8 mouse cellular contexts compared by ENCODE assay signal in the genomic region with DNA sequence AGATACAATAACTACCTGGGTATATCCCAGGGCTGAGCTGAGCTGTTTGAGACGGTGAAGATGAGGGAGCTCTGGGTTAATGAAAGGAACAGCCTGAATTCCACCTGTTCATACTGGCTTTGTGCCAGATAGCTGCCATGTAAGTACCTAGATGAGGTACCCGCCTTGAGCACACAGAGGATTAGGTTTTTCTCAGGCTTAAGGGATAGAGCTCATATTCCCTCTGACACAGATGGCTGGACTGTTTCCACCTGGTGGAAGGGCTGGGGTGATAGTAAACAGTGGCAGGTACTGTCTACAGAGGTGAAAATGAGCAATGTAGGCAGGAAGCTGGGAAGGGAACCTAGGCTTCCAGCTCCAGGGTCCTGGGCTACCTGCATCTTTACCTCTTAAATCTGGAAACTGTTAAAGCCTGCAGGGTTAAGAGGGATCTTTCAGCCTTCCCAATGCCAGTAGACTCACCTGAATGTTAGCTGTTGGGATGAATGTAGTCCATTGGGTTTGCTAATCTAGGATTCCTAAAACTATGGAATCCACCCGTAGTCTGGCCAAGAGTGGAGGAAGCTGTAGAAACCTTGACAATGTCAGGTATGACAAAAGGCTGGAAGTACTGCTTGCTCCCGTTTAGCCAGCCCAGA. TPM values are rescaled to one million over a fixed set of nuclear protein-coding genes. Genes with fewer than 3 reads are reported as not detected.
DNase-seq lines count a peak whose midpoint lies in the region; ATAC-seq and TF ChIP-seq lines count a peak whose summit lies in the region.

No protein-coding gene starts in this region.

- H3K9me3 ChIP-seq in hindbrain, embryonic 13.5 days = no peaks in the 10 kb centered on the region
- no peaks in the 10 kb centered on the region for H3K9me3 ChIP-seq in midbrain, embryonic 10.5 days (replicated peaks)

- peak; percentile 19 for DNase-seq in lung, adult 2 months
- DNase-seq in lung, postnatal 14 days = no peak
- peak; percentile 65 to 80 for DNase-seq in cerebellum, postnatal 10 days
- DNase-seq in midbrain, embryonic 10.5 days (ENCODE audit: low spot score) = no peak
- DNase-seq in embryo, embryonic 11 days = no peak
- no peak for DNase-seq in adrenal gland, postnatal 25 days
- DNase-seq in adrenal gland, postnatal 36 days = no peak

- 22% methylated on average over 4 of the region's 4 CpGs for WGBS in lung, adult 2 months
- WGBS in hindbrain, embryonic 13.5 days = 37% methylated on average over 4 of the region's 4 CpGs
- WGBS in midbrain, embryonic 10.5 days = 41% methylated on average over 4 of the region's 4 CpGs

- H3K27ac ChIP-seq in hindbrain, embryonic 13.5 days = peak overlapping the region; percentile 100
- H3K27ac ChIP-seq in midbrain, embryonic 10.5 days (replicated peaks) = no peak overlapping the region

- H3K4me1 ChIP-seq in lung, adult 2 months (ENCODE audit: control insufficient read depth, insufficient read depth, low read length) = peaks cover 15% of the 10 kb centered on the region
- H3K4me1 ChIP-seq in hindbrain, embryonic 13.5 days (replicated peaks) = peaks cover 50% of the 10 kb centered on the region
- H3K4me1 ChIP-seq in midbrain, embryonic 10.5 days = peaks cover 50% of the 10 kb centered on the region

- no peak for ATAC-seq in hindbrain, embryonic 13.5 days (ENCODE audit: low FRiP score)

- H3K36me3 ChIP-seq in hindbrain, embryonic 13.5 days = peaks cover 44% of the 10 kb centered on the region
- H3K36me3 ChIP-seq in midbrain, embryonic 10.5 days = peaks cover 67% of the 10 kb centered on the region

- H3K27me3 ChIP-seq in hindbrain, embryonic 13.5 days = no peaks in the 10 kb centered on the region
- no peaks in the 10 kb centered on the region for H3K27me3 ChIP-seq in midbrain, embryonic 10.5 days (ENCODE audit: low read depth, poor library complexity, severe bottlenecking)

- TF ChIP-seq POLR2A in lung, adult 2 months (IDR thresholded peaks at IDR 0.05; ENCODE audit: borderline replicate concordance, extremely low read depth, low read depth, low read length) = 0 out of 2 replicates have a peak, but pooled peaks have one; percentile 7

- TF ChIP-seq CTCF in lung, adult 2 months (IDR thresholded peaks at IDR 0.05; ENCODE audit: insufficient read depth, low read length) = no peak

- H3K4me2 ChIP-seq in hindbrain, embryonic 13.5 days = peak overlapping the region; percentile 99

- H3K4me3 ChIP-seq in lung, adult 2 months (replicated peaks; ENCODE audit: extremely low read depth, low read depth, low read length) = no peak overlapping the region
- peak overlapping the region; percentile 100 for H3K4me3 ChIP-seq in hindbrain, embryonic 13.5 days
- H3K4me3 ChIP-seq in midbrain, embryonic 10.5 days = peak overlapping the region; percentile 72

- H3K9ac ChIP-seq in hindbrain, embryonic 13.5 days = peak overlapping the region; percentile 100

RNA-seq across cellular contexts. Expression of a gene that starts 2.7 kb away (rescaled TPM):
- 142 and 154 TPM in 2 replicates for polyA plus RNA-seq in lung, adult 2 months (2012; rRNA removed)
- 115 and 118 TPM in 2 replicates for polyA plus RNA-seq in hindbrain, embryonic 13.5 days (2015; fragmentation: Nextera tagmentation; extraction: Ambion mirVana)
- 114 and 118 TPM in 2 replicates for polyA plus RNA-seq in midbrain, embryonic 10.5 days (2016; fragmentation: Nextera tagmentation; extraction: Ambion mirVana)
- total RNA-seq in adrenal gland, postnatal 25 days (2021) = 194 and 214 TPM in 2 replicates
- total RNA-seq in adrenal gland, postnatal 36 days (2021) = 100 to 1,000 TPM; 263 to 281 TPM

RNA-seq across cellular contexts. Expression of a gene that starts 6.4 kb away (rescaled TPM):
- polyA plus RNA-seq in lung, adult 2 months (2012; rRNA removed) = 14.4 and 15.6 TPM in 2 replicates
- polyA plus RNA-seq in hindbrain, embryonic 13.5 days (2015; fragmentation: Nextera tagmentation; extraction: Ambion mirVana) = 74.7 and 75.9 TPM in 2 replicates
- 61.7 and 69.7 TPM in 2 replicates for polyA plus RNA-seq in midbrain, embryonic 10.5 days (2016; fragmentation: Nextera tagmentation; extraction: Ambion mirVana)
- 36.2 and 37.9 TPM in 2 replicates for total RNA-seq in adrenal gland, postnatal 25 days (2021)
- total RNA-seq in adrenal gland, postnatal 36 days (2021) = 10 to 100 TPM; 41.4 to 46.9 TPM

RNA-seq across cellular contexts. Expression of a gene that starts 22.1 kb away (rescaled TPM):
- not detected in 2 replicates for polyA plus RNA-seq in lung, adult 2 months (2012; rRNA removed)
- polyA plus RNA-seq in hindbrain, embryonic 13.5 days (2015; fragmentation: Nextera tagmentation; extraction: Ambion mirVana) = not detected in 2 replicates
- 5.0 and 6.8 TPM in 2 replicates for polyA plus RNA-seq in midbrain, embryonic 10.5 days (2016; fragmentation: Nextera tagmentation; extraction: Ambion mirVana)
- 16.0 TPM in 1 of 2 replicates, not detected in the other for total RNA-seq in adrenal gland, postnatal 25 days (2021)
- total RNA-seq in adrenal gland, postnatal 36 days (2021) = 10 to 100 TPM; 13.7 to 16.1 TPM

RNA-seq across cellular contexts. Expression of a gene that starts 23.9 kb away (rescaled TPM):
- 10.7 and 14.6 TPM in 2 replicates for polyA plus RNA-seq in lung, adult 2 months (2012; rRNA removed)
- polyA plus RNA-seq in hindbrain, embryonic 13.5 days (2015; fragmentation: Nextera tagmentation; extraction: Ambion mirVana) = 36.9 and 37.7 TPM in 2 replicates
- polyA plus RNA-seq in midbrain, embryonic 10.5 days (2016; fragmentation: Nextera tagmentation; extraction: Ambion mirVana) = 39.7 and 45.1 TPM in 2 replicates
- 40.2 and 50.5 TPM in 2 replicates for total RNA-seq in adrenal gland, postnatal 25 days (2021)
- 10 to 100 TPM; 44.7 to 49.2 TPM for total RNA-seq in adrenal gland, postnatal 36 days (2021)

RNA-seq across cellular contexts. Expression of a gene that starts 29.3 kb away (rescaled TPM):
- 0.80 and 1.2 TPM in 2 replicates for polyA plus RNA-seq in lung, adult 2 months (2012; rRNA removed)
- 0.34 and 0.39 TPM in 2 replicates for polyA plus RNA-seq in hindbrain, embryonic 13.5 days (2015; fragmentation: Nextera tagmentation; extraction: Ambion mirVana)
- 0.01 TPM in 1 of 2 replicates, not detected in the other for polyA plus RNA-seq in midbrain, embryonic 10.5 days (2016; fragmentation: Nextera tagmentation; extraction: Ambion mirVana)
- 0.94 and 1.6 TPM in 2 replicates for total RNA-seq in adrenal gland, postnatal 25 days (2021)
- total RNA-seq in adrenal gland, postnatal 36 days (2021) = under 1 TPM; 0.30 to 0.63 TPM

Comparison
In these comparisons a context has a peak if more than half of its experiments do, and no peak if none do; other contexts are left out.
1. DNase-seq: peak in lung, adult 2 months (single experiment) and cerebellum, postnatal 10 days (2 of 2); none in lung, postnatal 14 days (single experiment), midbrain, embryonic 10.5 days (single experiment), embryo, embryonic 11 days (single experiment), adrenal gland, postnatal 25 days (single experiment) and adrenal gland, postnatal 36 days (0 of 2).